Mouse (Mus musculus): ENCODE measurements around the gene Irf8. TPM values are rescaled to one million over a fixed set of nuclear protein-coding genes. Genes with fewer than 3 reads are reported as not detected.

The Irf8 gene
- polyA plus RNA-seq, 1 experiment from 2014 or later: 2.7 TPM

GRCm38 (mm10) chr8:120697979-120698272 is 38.2 kb upstream of the Irf8 start:
- Histone ChIP-seq H3K27me3 (ENCODE audit: control insufficient read depth, insufficient read depth, low read length) (no peaks in the 10 kb centered on the region), H3K4me3 (ENCODE audit: low read depth, low read length) (no peak overlapping the region), H3K4me2 (ENCODE audit: low read depth, low read length, severe bottlenecking) (no peak overlapping the region), H3K4me1 (replicated peaks; ENCODE audit: control insufficient read depth, insufficient read depth, low read length) (no peaks in the 10 kb centered on the region), H3K27ac (ENCODE audit: low read depth, low read length) (no peak overlapping the region), H3K36me3 (ENCODE audit: control insufficient read depth, insufficient read depth, low read length) (no peaks in the 10 kb centered on the region), H3K9me3 (ENCODE audit: control insufficient read depth, low read length) (no peaks in the 10 kb centered on the region), H3K9ac (ENCODE audit: low read length) (no peak overlapping the region)
- DNase-seq (ENCODE audit: low spot score): no peak
- ATAC-seq (replicated peaks; ENCODE audit: low FRiP score): no peak

GRCm38 (mm10) chr8:120698426-120698825 is 37.7 kb upstream of the Irf8 start:
- WGBS: 93% methylated on average over 7 of the region's 7 CpGs
- DNase-seq (ENCODE audit: low spot score) (no peak), ATAC-seq (replicated peaks; ENCODE audit: low FRiP score) (no peak)
- no peak overlapping the region for H3K9ac ChIP-seq (ENCODE audit: low read length)
- H3K4me3 ChIP-seq (ENCODE audit: low read depth, low read length): no peak overlapping the region
- H3K4me2 ChIP-seq (ENCODE audit: low read depth, low read length, severe bottlenecking): no peak overlapping the region
- no peaks in the 10 kb centered on the region for H3K36me3 ChIP-seq (ENCODE audit: control insufficient read depth, insufficient read depth, low read length)
- H3K27ac ChIP-seq (ENCODE audit: low read depth, low read length): no peak overlapping the region
- no peaks in the 10 kb centered on the region for H3K4me1 ChIP-seq (replicated peaks; ENCODE audit: control insufficient read depth, insufficient read depth, low read length)
- H3K27me3 ChIP-seq (ENCODE audit: control insufficient read depth, insufficient read depth, low read length): no peaks in the 10 kb centered on the region
- H3K9me3 ChIP-seq (ENCODE audit: control insufficient read depth, low read length): no peaks in the 10 kb centered on the region

GRCm38 (mm10) chr8:120699079-120699478 is 37.1 kb upstream of the Irf8 start:
- H3K4me2 ChIP-seq (ENCODE audit: low read depth, low read length, severe bottlenecking): no peak overlapping the region
- H3K36me3 ChIP-seq (ENCODE audit: control insufficient read depth, insufficient read depth, low read length): no peaks in the 10 kb centered on the region
- no peaks in the 10 kb centered on the region for H3K27me3 ChIP-seq (ENCODE audit: control insufficient read depth, insufficient read depth, low read length)
- H3K9ac ChIP-seq (ENCODE audit: low read length): no peak overlapping the region
- 81% methylated on average over 6 of the region's 6 CpGs for WGBS
- ATAC-seq (replicated peaks; ENCODE audit: low FRiP score): no peak
- no peak overlapping the region for H3K4me3 ChIP-seq (ENCODE audit: low read depth, low read length)
- H3K27ac ChIP-seq (ENCODE audit: low read depth, low read length): no peak overlapping the region
- no peaks in the 10 kb centered on the region for H3K9me3 ChIP-seq (ENCODE audit: control insufficient read depth, low read length)
- H3K4me1 ChIP-seq (replicated peaks; ENCODE audit: control insufficient read depth, insufficient read depth, low read length): no peaks in the 10 kb centered on the region
- no peak for DNase-seq (ENCODE audit: low spot score)

DNA sequence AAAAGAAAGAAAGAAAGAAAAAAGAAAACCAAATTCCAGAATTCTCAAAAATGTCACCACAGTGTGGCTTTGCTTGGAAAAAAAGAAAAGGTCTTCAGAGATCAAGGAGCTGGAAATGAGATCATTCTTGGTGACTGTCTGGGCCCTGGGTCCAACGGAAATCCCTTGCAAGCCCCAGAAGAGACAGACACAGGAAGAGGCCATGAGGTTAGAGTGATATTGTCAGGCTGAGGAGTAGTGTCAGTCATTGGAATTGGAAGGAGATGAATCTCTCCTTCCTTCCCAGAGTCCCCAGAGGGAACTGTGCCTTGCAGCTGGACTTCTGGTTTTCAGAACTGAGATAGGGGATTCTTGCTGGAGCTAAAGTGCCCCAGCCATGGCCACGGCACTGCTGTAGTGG is 36.6 kb upstream of the Irf8 start:
- no peak for DNase-seq (ENCODE audit: low spot score)
- Histone ChIP-seq H3K27ac (ENCODE audit: low read depth, low read length) (no peak overlapping the region), H3K27me3 (ENCODE audit: control insufficient read depth, insufficient read depth, low read length) (no peaks in the 10 kb centered on the region), H3K36me3 (ENCODE audit: control insufficient read depth, insufficient read depth, low read length) (no peaks in the 10 kb centered on the region), H3K9me3 (ENCODE audit: control insufficient read depth, low read length) (no peaks in the 10 kb centered on the region), H3K4me2 (ENCODE audit: low read depth, low read length, severe bottlenecking) (no peak overlapping the region), H3K4me3 (ENCODE audit: low read depth, low read length) (no peak overlapping the region), H3K9ac (ENCODE audit: low read length) (no peak overlapping the region), H3K4me1 (replicated peaks; ENCODE audit: control insufficient read depth, insufficient read depth, low read length) (no peaks in the 10 kb centered on the region)
- no peak for ATAC-seq (replicated peaks; ENCODE audit: low FRiP score)
- 71% methylated on average over 2 of the region's 2 CpGs for WGBS

DNA sequence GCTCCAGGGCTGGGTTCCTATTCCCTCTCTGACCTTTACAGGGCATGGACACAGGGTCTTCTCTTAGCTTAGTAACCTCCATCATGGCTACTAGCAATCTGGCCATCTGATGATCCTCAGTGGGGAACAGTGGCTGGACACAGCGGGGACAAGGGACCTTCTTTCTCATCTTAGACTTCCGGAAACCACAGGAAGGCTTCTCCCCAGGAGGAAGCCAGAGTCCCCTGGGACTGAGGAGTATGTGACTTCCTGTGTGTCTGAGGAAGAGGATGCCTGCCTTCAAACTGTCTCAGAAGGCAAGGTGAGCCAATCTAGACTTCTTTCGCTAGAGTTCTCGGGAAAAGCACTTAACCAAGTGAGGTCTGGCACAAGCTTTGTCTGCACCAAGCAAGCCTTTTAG is 36.1 kb upstream of the Irf8 start:
- Histone ChIP-seq H3K9ac (ENCODE audit: low read length) (no peak overlapping the region), H3K9me3 (ENCODE audit: control insufficient read depth, low read length) (no peaks in the 10 kb centered on the region), H3K4me3 (ENCODE audit: low read depth, low read length) (no peak overlapping the region), H3K36me3 (ENCODE audit: control insufficient read depth, insufficient read depth, low read length) (no peaks in the 10 kb centered on the region), H3K27me3 (ENCODE audit: control insufficient read depth, insufficient read depth, low read length) (no peaks in the 10 kb centered on the region), H3K27ac (ENCODE audit: low read depth, low read length) (no peak overlapping the region), H3K4me1 (replicated peaks; ENCODE audit: control insufficient read depth, insufficient read depth, low read length) (no peaks in the 10 kb centered on the region), H3K4me2 (ENCODE audit: low read depth, low read length, severe bottlenecking) (no peak overlapping the region)
- DNase-seq (ENCODE audit: low spot score): no peak
- ATAC-seq (replicated peaks; ENCODE audit: low FRiP score): no peak
- WGBS: 90% methylated on average over 4 of the region's 4 CpGs

DNA sequence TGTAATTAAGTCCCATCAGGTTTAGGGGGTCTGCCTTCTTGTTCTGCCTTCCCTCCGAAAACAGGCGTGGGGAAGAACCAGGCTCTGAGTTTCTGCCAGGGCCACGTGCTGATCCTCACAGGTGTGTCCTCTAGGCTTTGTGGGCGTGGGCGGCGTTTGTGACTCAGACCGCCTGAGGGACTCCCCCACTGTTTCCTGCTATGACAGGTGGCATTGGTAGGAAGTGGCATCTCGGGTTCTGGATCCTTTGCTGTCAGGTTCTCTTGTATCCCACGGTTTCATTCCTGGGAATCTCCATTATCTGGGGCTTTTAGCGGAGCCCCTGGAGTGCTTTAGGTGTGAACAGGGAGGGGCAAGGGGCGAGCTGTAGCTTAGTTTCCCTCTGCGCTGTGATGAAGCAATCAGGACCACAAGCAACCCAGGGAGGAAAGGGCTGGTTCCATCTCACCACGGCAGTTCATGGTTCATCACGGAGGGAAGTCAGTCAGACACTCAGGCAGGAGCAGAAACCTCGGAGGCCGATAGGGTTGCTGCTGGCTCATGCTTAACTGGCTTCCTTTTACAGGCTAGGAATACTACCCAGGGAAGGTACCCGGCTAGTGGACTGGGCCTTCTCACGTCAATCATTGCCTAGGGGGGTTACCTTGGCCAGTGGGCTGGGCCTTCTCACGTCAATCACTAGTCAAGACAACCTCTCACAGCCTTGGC is 34.2 kb upstream of the Irf8 start:
- Histone ChIP-seq H3K27ac (ENCODE audit: low read depth, low read length) (no peak overlapping the region), H3K4me3 (ENCODE audit: low read depth, low read length) (no peak overlapping the region), H3K4me1 (replicated peaks; ENCODE audit: control insufficient read depth, insufficient read depth, low read length) (no peaks in the 10 kb centered on the region), H3K36me3 (ENCODE audit: control insufficient read depth, insufficient read depth, low read length) (no peaks in the 10 kb centered on the region), H3K4me2 (ENCODE audit: low read depth, low read length, severe bottlenecking) (no peak overlapping the region), H3K27me3 (ENCODE audit: control insufficient read depth, insufficient read depth, low read length) (no peaks in the 10 kb centered on the region), H3K9me3 (ENCODE audit: control insufficient read depth, low read length) (no peaks in the 10 kb centered on the region), H3K9ac (ENCODE audit: low read length) (no peak overlapping the region)
- WGBS: 79% methylated on average over 19 of the region's 19 CpGs
- ATAC-seq (replicated peaks; ENCODE audit: low FRiP score): no peak
- DNase-seq (ENCODE audit: low spot score): no peak

DNA sequence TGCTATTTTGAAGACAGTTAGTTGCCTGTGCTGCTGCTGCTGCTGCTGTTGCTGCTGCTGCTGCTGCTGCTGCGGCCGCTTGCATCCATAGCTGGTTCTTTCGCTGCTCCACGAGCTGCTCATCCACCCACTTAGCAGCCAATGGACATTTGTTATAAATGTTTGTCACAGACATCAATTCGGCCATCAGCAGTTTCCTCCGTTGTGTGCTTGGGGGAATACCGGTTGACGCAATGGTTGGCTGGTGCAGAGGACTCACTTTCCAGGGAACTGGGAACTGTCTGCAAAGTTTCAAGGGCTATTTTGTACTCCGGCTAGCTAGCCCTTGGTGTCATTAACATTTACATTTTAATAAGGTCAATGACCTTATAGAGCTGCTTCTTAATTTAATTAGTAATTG is 32.0 kb upstream of the Irf8 start:
- no peaks in the 10 kb centered on the region for H3K27me3 ChIP-seq (ENCODE audit: control insufficient read depth, insufficient read depth, low read length)
- H3K4me1 ChIP-seq (replicated peaks; ENCODE audit: control insufficient read depth, insufficient read depth, low read length): no peaks in the 10 kb centered on the region
- no peak overlapping the region for H3K4me2 ChIP-seq (ENCODE audit: low read depth, low read length, severe bottlenecking)
- no peak overlapping the region for H3K9ac ChIP-seq (ENCODE audit: low read length)
- no peak overlapping the region for H3K27ac ChIP-seq (ENCODE audit: low read depth, low read length)
- ATAC-seq (replicated peaks; ENCODE audit: low FRiP score) (no peak), DNase-seq (ENCODE audit: low spot score) (no peak)
- 81% methylated on average over 9 of the region's 9 CpGs for WGBS
- H3K9me3 ChIP-seq (ENCODE audit: control insufficient read depth, low read length): no peaks in the 10 kb centered on the region
- no peak overlapping the region for H3K4me3 ChIP-seq (ENCODE audit: low read depth, low read length)
- no peaks in the 10 kb centered on the region for H3K36me3 ChIP-seq (ENCODE audit: control insufficient read depth, insufficient read depth, low read length)

DNA sequence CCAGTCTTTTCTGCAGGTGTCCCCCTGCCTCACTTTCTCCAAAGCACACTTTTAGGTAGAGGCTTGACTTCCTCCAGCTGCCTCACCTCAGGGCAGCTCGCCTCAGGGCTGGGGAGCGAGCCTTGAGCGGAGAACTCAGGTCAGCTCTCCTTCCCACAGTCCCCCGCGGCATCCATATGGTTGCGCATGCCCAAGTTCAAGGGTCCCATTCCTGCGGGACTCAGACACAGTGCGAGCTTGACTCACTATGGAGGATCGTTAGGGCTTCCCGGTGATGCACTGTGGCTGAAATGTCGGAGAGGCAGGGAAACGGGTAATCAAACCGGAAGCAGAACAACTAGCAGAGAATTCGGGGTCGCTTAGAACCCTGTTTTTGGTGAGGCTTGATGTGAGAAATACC is 31.0 kb upstream of the Irf8 start:
- H3K4me3 ChIP-seq (ENCODE audit: low read depth, low read length): no peak overlapping the region
- no peaks in the 10 kb centered on the region for H3K36me3 ChIP-seq (ENCODE audit: control insufficient read depth, insufficient read depth, low read length)
- ATAC-seq (replicated peaks; ENCODE audit: low FRiP score) (no peak), DNase-seq (ENCODE audit: low spot score) (no peak)
- H3K27ac ChIP-seq (ENCODE audit: low read depth, low read length): no peak overlapping the region
- H3K27me3 ChIP-seq (ENCODE audit: control insufficient read depth, insufficient read depth, low read length): no peaks in the 10 kb centered on the region
- no peak overlapping the region for H3K4me2 ChIP-seq (ENCODE audit: low read depth, low read length, severe bottlenecking)
- 91% methylated on average over 15 of the region's 15 CpGs for WGBS
- no peaks in the 10 kb centered on the region for H3K9me3 ChIP-seq (ENCODE audit: control insufficient read depth, low read length)
- H3K9ac ChIP-seq (ENCODE audit: low read length): no peak overlapping the region
- no peaks in the 10 kb centered on the region for H3K4me1 ChIP-seq (replicated peaks; ENCODE audit: control insufficient read depth, insufficient read depth, low read length)

- DNase-seq (ENCODE audit: low spot score) (no peak), ATAC-seq (replicated peaks; ENCODE audit: low FRiP score) (no peak)
- H3K27ac ChIP-seq (ENCODE audit: low read depth, low read length): no peak overlapping the region
- H3K4me3 ChIP-seq (ENCODE audit: low read depth, low read length): no peak overlapping the region
- 88% methylated on average over 3 of the region's 3 CpGs for WGBS
- H3K36me3 ChIP-seq (ENCODE audit: control insufficient read depth, insufficient read depth, low read length): no peaks in the 10 kb centered on the region
- no peaks in the 10 kb centered on the region for H3K4me1 ChIP-seq (replicated peaks; ENCODE audit: control insufficient read depth, insufficient read depth, low read length)
- no peaks in the 10 kb centered on the region for H3K9me3 ChIP-seq (ENCODE audit: control insufficient read depth, low read length)
- H3K4me2 ChIP-seq (ENCODE audit: low read depth, low read length, severe bottlenecking): no peak overlapping the region
- no peaks in the 10 kb centered on the region for H3K27me3 ChIP-seq (ENCODE audit: control insufficient read depth, insufficient read depth, low read length)
- H3K9ac ChIP-seq (ENCODE audit: low read length): no peak overlapping the region
Measured at GRCm38 (mm10) chr8:120706193-120706592, 30.0 kb upstream of the Irf8 start.

All from forebrain, embryonic 11.5 days (tissue).